Mouse (Mus musculus) embryonic facial prominence, embryonic 10.5 days (tissue): Measurements from ENCODE around the gene Slc5a5. TPM values are rescaled to one million over a fixed set of nuclear protein-coding genes. Genes with fewer than 3 reads are reported as not detected.
A peak's percentile ranks its signal among the peaks of the same experiment; 100 is the strongest.

ENCODE experiments used
- microRNA counts: library from miRNA; unstranded; fragments of <30 nt; microRNA quantifications from one replicate; lab custom pipeline; 2017
- microRNA-seq: library from miRNA; unstranded; fragments of <30 nt; microRNA quantifications from one replicate; pipeline ENCODE4, GENCODE M21; 2017
- polyA plus RNA-seq: library from polyadenylated mRNA; unstranded; fragments of >200 nt; fragmentation: Nextera tagmentation; extraction: Ambion mirVana; gene quantifications from 2 replicates; pipeline ENCODE4 v1.2.1, GENCODE M21; 2016

Slc5a5 gene
- polyA plus RNA-seq, 1 experiment from 2014 or later = 0.30 TPM

MicroRNAs within 50 kb of the gene (microRNA counts, 519-probe panel; counts per million panel counts)
- 188 counts per million, percentile 57 among the panel's probes with 10 or more counts for microRNA mmu-miR-1969 (lab: Ali Mortazavi, UCI)

Small RNAs within 50 kb of the gene (microRNA-seq; reads per million reads assigned to microRNA genes)
- gene Mir1969 (5.2 reads per million, percentile 14 among the genes with 10 or more reads in this experiment), gene Mir7067 (1.2 reads per million)

Other genes starting within 250 kb of the Slc5a5 start
- gene Pgpep1, start 232.4 kb downstream of the Slc5a5 start, polyA plus RNA-seq = 51.8 and 52.7 TPM in 2 replicates
- 347 and 351 TPM in 2 replicates for gene Lsm4, start 219.5 kb downstream of the Slc5a5 start, polyA plus RNA-seq
- 58.7 and 61.7 TPM in 2 replicates for gene Jund, start 193.8 kb downstream of the Slc5a5 start, polyA plus RNA-seq
- gene Iqcn, start 189.3 kb downstream of the Slc5a5 start, polyA plus RNA-seq = 0.05 TPM in 1 of 2 replicates, not detected in the other
- gene Gm3336, start 174.2 kb downstream of the Slc5a5 start, polyA plus RNA-seq = not detected in 2 replicates
- gene Pde4c, start 169.0 kb downstream of the Slc5a5 start, polyA plus RNA-seq = 0.20 and 0.69 TPM in 2 replicates
- 13.6 and 16.2 TPM in 2 replicates for gene Rab3a, start 138.1 kb downstream of the Slc5a5 start, polyA plus RNA-seq
- gene Mpv17l2, start 131.8 kb downstream of the Slc5a5 start, polyA plus RNA-seq = 28.2 and 34.5 TPM in 2 replicates
- 79.2 and 79.8 TPM in 2 replicates for gene Pik3r2, start 116.0 kb downstream of the Slc5a5 start, polyA plus RNA-seq
- gene Mast3, start 87.7 kb downstream of the Slc5a5 start, polyA plus RNA-seq = 12.4 and 13.9 TPM in 2 replicates
- gene Il12rb1, start 84.3 kb downstream of the Slc5a5 start, polyA plus RNA-seq = not detected in 2 replicates
- 5.1 and 5.8 TPM in 2 replicates for gene Arrdc2, start 53.0 kb downstream of the Slc5a5 start, polyA plus RNA-seq
- gene Kcnn1, start 29.5 kb downstream of the Slc5a5 start, polyA plus RNA-seq = 4.7 and 5.1 TPM in 2 replicates
- 173 and 179 TPM in 2 replicates for gene Ccdc124, start 18.8 kb downstream of the Slc5a5 start, polyA plus RNA-seq
- gene Rpl18a, start 4.7 kb upstream of the Slc5a5 start, polyA plus RNA-seq = 3,888 and 3,901 TPM in 2 replicates
- gene Map1s, start 13.2 kb upstream of the Slc5a5 start, polyA plus RNA-seq = 67.8 and 72.3 TPM in 2 replicates